Mouse (Mus musculus): Measurements from ENCODE around the gene Mark1. TPM values are rescaled to one million over a fixed set of nuclear protein-coding genes. Genes with fewer than 3 reads are reported as not detected.

Gene Mark1
- polyA plus RNA-seq, 1 experiment, result not detected

- Histone ChIP-seq H3K4me3 (no peak overlapping the region), H3K27me3 (ENCODE audit: control insufficient read depth, insufficient read depth, insufficient read length) (no peaks in the 10 kb centered on the region), H3ac (ENCODE audit: control insufficient read depth, insufficient read length) (no peak overlapping the region), H3K79me2 (ENCODE audit: control insufficient read depth, insufficient read depth) (no peaks in the 10 kb centered on the region), H3K4me2 (ENCODE audit: low read depth) (no peak overlapping the region), H3K36me3 (ENCODE audit: control insufficient read depth, insufficient read depth) (no peaks in the 10 kb centered on the region)
- no peak for TF ChIP-seq MYOD1 (IDR thresholded peaks at IDR 0.05; ENCODE audit: control insufficient read depth in 1 of 3, insufficient read length in 2 of 3, low read depth in 2 of 3)
- TF ChIP-seq TCF3 (IDR thresholded peaks at IDR 0.05; ENCODE audit: insufficient read length, low read depth), result no peak
- TF ChIP-seq MYOG (IDR thresholded peaks at IDR 0.05; ENCODE audit: control insufficient read depth in 1 of 3, insufficient read depth in 1 of 3, insufficient read length in 2 of 3, low read depth in 2 of 3), result no peak
- no peak for TF ChIP-seq CEBPB (IDR thresholded peaks at IDR 0.05; ENCODE audit: insufficient read depth, poor library complexity, severe bottlenecking)
- TF ChIP-seq SRF (IDR thresholded peaks at IDR 0.05; ENCODE audit: control insufficient read depth, insufficient read length, low read depth), result no peak
- no peak for TF ChIP-seq E2F4 (IDR thresholded peaks at IDR 0.05; ENCODE audit: insufficient read depth)
- TF ChIP-seq POLR2A (IDR thresholded peaks at IDR 0.05; ENCODE audit: insufficient read length, low read depth), result no peak
- TF ChIP-seq TCF12 (IDR thresholded peaks at IDR 0.05; ENCODE audit: insufficient read depth, poor library complexity, severe bottlenecking), result no peak
- no peak for TF ChIP-seq POLR2AphosphoS2 (IDR thresholded peaks at IDR 0.05; ENCODE audit: insufficient read length, low read depth)
These were observed 139.1 kb downstream of the Mark1 start for GRCm38 (mm10) chr1:184860276-184860675.

GRCm38 (mm10) chr1:184858253-184858652 is 141.1 kb downstream of the Mark1 start:
- Histone ChIP-seq H3K27me3 (ENCODE audit: control insufficient read depth, insufficient read depth, insufficient read length) (no peaks in the 10 kb centered on the region), H3K4me2 (ENCODE audit: low read depth) (no peak overlapping the region), H3K36me3 (ENCODE audit: control insufficient read depth, insufficient read depth) (no peaks in the 10 kb centered on the region), H3K79me2 (ENCODE audit: control insufficient read depth, insufficient read depth) (no peaks in the 10 kb centered on the region), H3ac (ENCODE audit: control insufficient read depth, insufficient read length) (no peak overlapping the region), H3K4me3 (no peak overlapping the region)
- no peak for TF ChIP-seq USF1 (IDR thresholded peaks at IDR 0.05; ENCODE audit: low read depth)
- no peak for TF ChIP-seq REST (IDR thresholded peaks at IDR 0.05; ENCODE audit: insufficient read depth, insufficient read length)

- no peak overlapping the region for H3ac ChIP-seq (ENCODE audit: control insufficient read depth, insufficient read length)
These were observed 142.2 kb downstream of the Mark1 start for GRCm38 (mm10) chr1:184857216-184857615.

GRCm38 (mm10) chr1:184853922-184854321 is 145.4 kb downstream of the Mark1 start:
- TF ChIP-seq E2F4 (IDR thresholded peaks at IDR 0.05; ENCODE audit: insufficient read depth), result no peak
- TF ChIP-seq CEBPB (IDR thresholded peaks at IDR 0.05; ENCODE audit: insufficient read depth, poor library complexity, severe bottlenecking), result no peak
- TF ChIP-seq POLR2A (IDR thresholded peaks at IDR 0.05; ENCODE audit: insufficient read length, low read depth), result no peak
- no peak for TF ChIP-seq REST (IDR thresholded peaks at IDR 0.05; ENCODE audit: insufficient read depth, insufficient read length)
- Histone ChIP-seq H3K36me3 (ENCODE audit: control insufficient read depth, insufficient read depth) (no peaks in the 10 kb centered on the region), H3ac (ENCODE audit: control insufficient read depth, insufficient read length) (no peak overlapping the region), H3K4me2 (ENCODE audit: low read depth) (peak overlapping the region; percentile 36), H3K4me3 (no peak overlapping the region), H3K27me3 (ENCODE audit: control insufficient read depth, insufficient read depth, insufficient read length) (no peaks in the 10 kb centered on the region), H3K79me2 (ENCODE audit: control insufficient read depth, insufficient read depth) (no peaks in the 10 kb centered on the region)

More at GRCm38 (mm10) chr1:184857216-184857615, 142.2 kb downstream of the Mark1 start:
- no peaks in the 10 kb centered on the region for H3K79me2 ChIP-seq (ENCODE audit: control insufficient read depth, insufficient read depth)
- H3K27me3 ChIP-seq (ENCODE audit: control insufficient read depth, insufficient read depth, insufficient read length), result no peaks in the 10 kb centered on the region
- no peaks in the 10 kb centered on the region for H3K36me3 ChIP-seq (ENCODE audit: control insufficient read depth, insufficient read depth)
- TF ChIP-seq SRF (IDR thresholded peaks at IDR 0.05; ENCODE audit: control insufficient read depth, insufficient read length, low read depth), result no peak
- TF ChIP-seq USF1 (IDR thresholded peaks at IDR 0.05; ENCODE audit: low read depth), result no peak
- TF ChIP-seq TCF3 (IDR thresholded peaks at IDR 0.05; ENCODE audit: insufficient read length, low read depth), result no peak
- no peak for TF ChIP-seq TCF12 (IDR thresholded peaks at IDR 0.05; ENCODE audit: insufficient read depth, poor library complexity, severe bottlenecking)
- TF ChIP-seq MYOG (IDR thresholded peaks at IDR 0.05; ENCODE audit: control insufficient read depth in 1 of 3, insufficient read depth in 1 of 3, insufficient read length in 2 of 3, low read depth in 2 of 3), result no peak
- no peak for TF ChIP-seq POLR2AphosphoS2 (IDR thresholded peaks at IDR 0.05; ENCODE audit: insufficient read length, low read depth)
- no peak for TF ChIP-seq CEBPB (IDR thresholded peaks at IDR 0.05; ENCODE audit: insufficient read depth, poor library complexity, severe bottlenecking)
- TF ChIP-seq E2F4 (IDR thresholded peaks at IDR 0.05; ENCODE audit: insufficient read depth), result no peak
- no peak for TF ChIP-seq MAX (IDR thresholded peaks at IDR 0.05; ENCODE audit: low read depth)
- H3K4me2 ChIP-seq (ENCODE audit: low read depth), result no peak overlapping the region
- H3K4me3 ChIP-seq, result no peak overlapping the region

GRCm38 (mm10) chr1:184853339-184853738 is 146.0 kb downstream of the Mark1 start:
- Histone ChIP-seq H3K27me3 (ENCODE audit: control insufficient read depth, insufficient read depth, insufficient read length) (no peaks in the 10 kb centered on the region), H3K79me2 (ENCODE audit: control insufficient read depth, insufficient read depth) (no peaks in the 10 kb centered on the region), H3K4me3 (no peak overlapping the region), H3K4me2 (ENCODE audit: low read depth) (peak overlapping the region; percentile 36), H3ac (ENCODE audit: control insufficient read depth, insufficient read length) (no peak overlapping the region), H3K36me3 (ENCODE audit: control insufficient read depth, insufficient read depth) (no peaks in the 10 kb centered on the region)
- TF ChIP-seq E2F4 (IDR thresholded peaks at IDR 0.05; ENCODE audit: insufficient read depth) (no peak), MYOG (IDR thresholded peaks at IDR 0.05; ENCODE audit: control insufficient read depth in 1 of 3, insufficient read depth in 1 of 3, insufficient read length in 2 of 3, low read depth in 2 of 3) (no peak), POLR2A (IDR thresholded peaks at IDR 0.05; ENCODE audit: insufficient read length, low read depth) (no peak), MAX (IDR thresholded peaks at IDR 0.05; ENCODE audit: low read depth) (no peak), MYOD1 (IDR thresholded peaks at IDR 0.05; ENCODE audit: control insufficient read depth in 1 of 3, insufficient read length in 2 of 3, low read depth in 2 of 3) (no peak), REST (IDR thresholded peaks at IDR 0.05; ENCODE audit: insufficient read depth, insufficient read length) (no peak), USF1 (IDR thresholded peaks at IDR 0.05; ENCODE audit: low read depth) (no peak), CEBPB (IDR thresholded peaks at IDR 0.05; ENCODE audit: insufficient read depth, poor library complexity, severe bottlenecking) (no peak), TCF12 (IDR thresholded peaks at IDR 0.05; ENCODE audit: insufficient read depth, poor library complexity, severe bottlenecking) (no peak), TCF3 (IDR thresholded peaks at IDR 0.05; ENCODE audit: insufficient read length, low read depth) (no peak), POLR2AphosphoS2 (IDR thresholded peaks at IDR 0.05; ENCODE audit: insufficient read length, low read depth) (no peak), SRF (IDR thresholded peaks at IDR 0.05; ENCODE audit: control insufficient read depth, insufficient read length, low read depth) (no peak)

All from myocyte (in vitro differentiated cells).